Mouse (Mus musculus) liver, embryonic 16.5 days (tissue): ENCODE data around the gene Tst. TPM values are rescaled to one million over a fixed set of nuclear protein-coding genes. Genes with fewer than 3 reads are reported as not detected.
A peak's percentile ranks its signal among the peaks of the same experiment; 100 is the strongest.

Source experiments
- ATAC-seq: fragments of 200-750 bp; cut with Nextera tagmentation; 2 replicates; pipeline ENCODE4 v1.8.0; 2017; ENCODE audit warnings: low read depth, mild to moderate bottlenecking, moderate number of reproducible peaks, moderate library complexity
- H3K27ac ChIP-seq: fragments of 300-500 bp; sonication (generic); 2 replicates; pipeline ENCODE4 v1.5.1; 2014; ENCODE audit warnings: mild to moderate bottlenecking, low read length
- H3K27me3 ChIP-seq: fragments of 300-500 bp; sonication (generic); 2 replicates; pipeline ENCODE4 v1.6.1; 2014; ENCODE audit warnings: low read depth, low read length, mixed read lengths; ENCODE audit not compliant: control insufficient read depth, insufficient read depth
- H3K36me3 ChIP-seq: fragments of 300-500 bp; sonication (generic); 2 replicates; pipeline ENCODE4 v1.6.1; 2014; ENCODE audit warnings: mild to moderate bottlenecking; ENCODE audit not compliant: control insufficient read depth, insufficient read depth
- H3K4me1 ChIP-seq: fragments of 300-500 bp; sonication (generic); 2 replicates; pipeline ENCODE4 v1.6.1; 2014; ENCODE audit warnings: low read depth, low read length, mixed read lengths; ENCODE audit not compliant: control insufficient read depth
- H3K4me2 ChIP-seq: fragments of 300-500 bp; sonication (generic); 2 replicates; pipeline ENCODE4 v1.6.1; 2014; ENCODE audit warnings: low read depth, low read length, mixed read lengths
- H3K4me3 ChIP-seq: fragments of 300-500 bp; sonication (generic); 2 replicates; pipeline ENCODE4 v1.5.1; 2014; ENCODE audit warnings: low read depth, mild to moderate bottlenecking, low read length
- H3K9ac ChIP-seq: fragments of 300-500 bp; sonication (generic); 2 replicates; pipeline ENCODE4 v1.6.1; 2014; ENCODE audit warnings: low read depth, low read length
- H3K9me3 ChIP-seq: fragments of 300-500 bp; sonication (generic); replicated peaks from 2 replicates; pipeline ENCODE4 v1.6.1; 2016; ENCODE audit warnings: low read length; ENCODE audit not compliant: control insufficient read depth
- WGBS: fragments of 180-500 bp; shearing (Covaris S2); extraction: QIAGEN DNeasy Blood & Tissue Kit; methylation state at CpG from one replicate; pipeline ENCODE4 v1.1.7; 2014; ENCODE audit not compliant: insufficient replicate concordance; 5-methylcytosine and 5-hydroxymethylcytosine counted together
- polyA plus RNA-seq: library from polyadenylated mRNA; unstranded; fragments of >200 nt; fragmentation: Nextera tagmentation; extraction: Ambion mirVana; gene quantifications from 2 replicates; pipeline ENCODE4 v1.2.1, GENCODE M21; 2015

Gene Tst
- 240 and 265 TPM in 2 replicates for polyA plus RNA-seq

DNA sequence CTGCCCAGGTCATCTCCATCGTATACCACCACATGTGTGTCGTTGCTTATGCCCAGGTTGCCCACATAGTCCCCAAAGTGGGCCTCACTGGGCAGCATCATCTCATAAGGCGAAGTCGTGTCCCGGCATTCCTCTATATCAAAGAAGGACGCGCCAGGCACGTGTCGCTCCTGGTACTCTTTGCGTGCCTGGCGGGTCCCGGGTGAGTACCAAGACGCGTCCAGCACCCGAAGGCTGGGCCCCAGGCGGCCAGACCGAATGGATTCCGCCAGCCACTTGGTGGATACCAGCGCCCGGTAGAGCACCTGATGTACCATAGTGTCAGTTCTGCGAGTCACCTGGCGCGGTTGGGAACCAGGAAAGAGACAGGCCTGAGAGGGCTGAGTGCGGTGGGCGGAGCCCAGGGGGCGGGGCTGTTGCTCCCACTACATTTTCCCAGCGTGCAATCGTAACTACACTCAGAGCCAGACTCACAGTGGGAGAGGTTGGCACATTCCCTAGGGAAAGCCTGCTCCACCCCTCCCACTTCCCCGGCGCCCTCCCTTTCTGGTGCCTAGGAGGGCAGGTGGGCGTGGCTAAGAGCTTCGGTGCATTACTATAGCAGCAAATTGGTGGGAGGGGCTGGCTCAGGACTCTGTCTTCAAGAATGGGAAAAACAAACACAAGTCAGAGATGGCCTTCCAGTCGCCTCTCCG is at the start of gene Tst:
Tst (minus strand) TSS at position 391 of the 695 bp plus-strand sequence.
- Histone ChIP-seq H3K27ac (peak within 1 kb of the TSS; percentile 96), H3K27me3 (no peaks in the 10 kb centered on the region), H3K4me2 (peak within 1 kb of the TSS; percentile 77), H3K4me1 (peaks cover 78% of the 10 kb centered on the region), H3K36me3 (no peaks in the 10 kb centered on the region), H3K9me3 (no peaks in the 10 kb centered on the region), H3K4me3 (peak within 1 kb of the TSS; percentile 69), H3K9ac (peak within 1 kb of the TSS; percentile 88)
- WGBS = 2% methylated on average over 34 of the region's 34 CpGs
- ATAC-seq = peak; percentile 67

DNA sequence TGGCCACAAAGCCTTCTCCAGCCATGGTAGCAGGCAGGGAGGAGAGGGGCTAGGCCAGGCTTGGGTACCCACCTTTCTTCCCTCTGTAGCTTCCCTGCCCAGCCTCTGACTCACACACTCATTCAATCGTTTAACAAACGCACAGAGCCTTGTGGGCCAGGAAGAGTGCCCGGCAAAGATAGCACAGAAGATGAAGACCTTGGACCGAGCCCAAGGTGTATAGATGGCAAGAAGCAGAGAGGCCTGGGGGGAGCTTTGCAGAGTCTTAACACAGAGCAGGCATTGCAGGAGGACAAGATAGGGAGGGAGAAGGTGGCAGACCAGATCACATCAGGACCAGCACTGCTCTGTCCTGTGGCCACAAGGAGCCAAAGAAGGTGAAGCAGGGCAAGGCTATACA is 49.5 kb upstream of the Tst start:
- H3K27me3 ChIP-seq = no peaks in the 10 kb centered on the region
- 39% methylated on average over 4 of the region's 4 CpGs for WGBS
- peaks cover 7% of the 10 kb centered on the region for H3K4me1 ChIP-seq
- no peak overlapping the region for H3K27ac ChIP-seq
- no peaks in the 10 kb centered on the region for H3K9me3 ChIP-seq
- no peaks in the 10 kb centered on the region for H3K36me3 ChIP-seq
- H3K4me3 ChIP-seq = no peak overlapping the region
- ATAC-seq = no peak
- no peak overlapping the region for H3K9ac ChIP-seq
- no peak overlapping the region for H3K4me2 ChIP-seq

GRCm38 (mm10) chr15:78452929-78453328 is 47.2 kb upstream of the Tst start:
- Histone ChIP-seq H3K27ac (no peak overlapping the region), H3K4me2 (no peak overlapping the region), H3K9ac (no peak overlapping the region), H3K9me3 (no peaks in the 10 kb centered on the region), H3K4me3 (no peak overlapping the region), H3K36me3 (no peaks in the 10 kb centered on the region), H3K4me1 (peaks cover 27% of the 10 kb centered on the region), H3K27me3 (no peaks in the 10 kb centered on the region)
- WGBS = 64% methylated on average over 3 of the region's 3 CpGs
- ATAC-seq = no peak

DNA sequence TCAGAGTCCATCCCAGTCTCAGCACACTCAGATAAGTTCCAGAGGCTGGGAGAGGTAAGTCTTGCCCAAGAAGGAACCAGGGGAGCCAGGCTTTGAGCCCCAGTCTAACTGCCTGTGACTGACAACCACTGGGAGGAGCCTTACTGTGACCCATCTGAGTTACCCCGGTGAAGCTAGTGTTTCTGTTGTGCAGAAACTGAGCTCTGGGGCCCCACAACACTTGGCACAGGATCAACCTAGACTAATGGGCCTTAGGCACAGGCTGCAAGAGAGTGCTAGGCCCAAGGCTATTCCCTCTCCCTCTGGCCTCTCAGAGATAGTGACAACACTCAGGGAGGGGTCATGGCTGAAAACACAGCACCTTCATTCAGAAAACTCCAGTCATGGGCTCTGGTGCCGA is 45.5 kb upstream of the Tst start:
- Histone ChIP-seq H3K4me2 (no peak overlapping the region), H3K27me3 (no peaks in the 10 kb centered on the region), H3K9me3 (no peaks in the 10 kb centered on the region), H3K36me3 (no peaks in the 10 kb centered on the region), H3K4me3 (no peak overlapping the region), H3K27ac (no peak overlapping the region), H3K4me1 (peaks cover 28% of the 10 kb centered on the region), H3K9ac (no peak overlapping the region)
- WGBS = 54% methylated on average over 2 of the region's 2 CpGs
- ATAC-seq = no peak

DNA sequence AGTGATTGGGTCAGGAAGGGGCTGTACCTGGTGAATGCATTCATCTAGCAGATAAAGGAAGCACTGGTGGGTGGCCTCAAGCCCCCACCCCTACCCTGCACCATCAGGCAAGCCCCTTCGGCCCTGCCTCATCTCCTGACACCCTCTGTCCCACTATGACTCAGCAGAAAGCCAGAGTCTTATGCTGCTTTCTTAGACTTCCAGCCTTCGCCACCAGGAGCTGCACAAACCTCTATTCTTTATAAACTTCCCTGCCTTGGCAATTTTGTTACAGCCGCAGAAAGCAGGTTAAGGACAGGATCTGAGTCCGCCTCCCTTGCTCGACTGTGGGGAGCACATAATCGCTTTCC is 44.7 kb upstream of the Tst start:
- Histone ChIP-seq H3K4me2 (no peak overlapping the region), H3K4me3 (no peak overlapping the region), H3K9me3 (no peaks in the 10 kb centered on the region), H3K4me1 (peaks cover 27% of the 10 kb centered on the region), H3K36me3 (no peaks in the 10 kb centered on the region), H3K27ac (no peak overlapping the region), H3K27me3 (no peaks in the 10 kb centered on the region), H3K9ac (no peak overlapping the region)
- ATAC-seq = no peak
- 55% methylated on average over 6 of the region's 6 CpGs for WGBS

DNA sequence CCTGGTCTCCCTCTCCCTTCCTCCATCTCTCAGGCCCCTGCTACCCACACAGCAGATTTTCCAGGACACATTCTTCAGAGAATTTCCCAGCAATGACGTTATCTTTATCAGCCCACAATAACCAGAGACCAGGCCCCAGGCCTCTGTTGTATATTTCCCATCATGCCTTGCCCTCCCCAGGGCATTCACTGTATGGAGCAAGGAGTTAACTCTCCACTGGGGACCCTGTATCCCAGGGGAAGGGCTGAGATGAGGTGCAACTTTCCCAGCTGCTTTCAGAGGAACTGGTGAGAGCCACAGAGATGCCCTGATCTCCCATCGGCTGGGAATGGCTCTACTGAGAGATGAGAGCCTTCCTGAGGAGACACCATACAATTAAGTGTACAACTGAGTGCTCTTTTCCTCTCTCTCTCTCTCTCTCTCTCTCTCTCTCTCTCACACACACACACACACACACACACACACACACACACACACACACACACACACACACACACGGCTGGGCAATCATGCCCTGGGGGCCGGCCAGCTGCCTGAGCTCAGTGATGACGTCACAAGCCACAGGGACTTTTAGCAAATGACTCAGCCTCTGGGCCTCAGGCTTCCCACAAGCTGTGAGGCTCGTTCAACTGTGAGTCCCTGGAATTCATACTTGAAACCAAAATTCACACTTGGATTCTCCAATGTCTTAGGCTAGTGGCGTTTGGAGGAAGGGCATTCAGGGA is 44.1 kb upstream of the Tst start:
- H3K4me2 ChIP-seq = no peak overlapping the region

DNA sequence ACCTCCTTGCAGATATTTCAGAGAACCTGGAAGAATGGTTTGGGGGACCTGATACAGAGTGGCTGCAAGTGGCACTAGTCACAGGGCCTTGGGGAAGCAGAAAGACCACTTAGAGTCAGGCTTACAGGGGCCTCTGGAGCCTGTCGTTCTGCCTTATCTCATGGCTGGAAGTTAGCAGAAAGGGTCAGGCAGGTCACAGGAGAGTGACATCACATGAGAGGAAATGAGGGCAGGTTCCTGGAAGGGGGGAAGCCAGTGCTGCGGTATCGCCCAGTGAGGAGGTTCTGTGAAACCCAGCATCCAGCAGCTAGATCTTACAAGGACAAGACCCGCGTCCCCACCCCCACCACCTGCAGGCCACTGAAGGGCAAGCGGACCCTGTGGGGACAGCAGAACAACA is 43.4 kb upstream of the Tst start:
- Histone ChIP-seq H3K27me3 (no peaks in the 10 kb centered on the region), H3K9me3 (no peaks in the 10 kb centered on the region), H3K36me3 (no peaks in the 10 kb centered on the region), H3K4me1 (peaks cover 27% of the 10 kb centered on the region), H3K27ac (peak overlapping the region; percentile 19; the same call in 1 of the 2 replicates), H3K4me3 (no peak overlapping the region), H3K9ac (no peak overlapping the region; the same call in 1 of the 2 replicates), H3K4me2 (no peak overlapping the region)
- ATAC-seq = no peak
- 33% methylated on average over 6 of the region's 6 CpGs for WGBS

More for the DNA sequence above, 44.1 kb upstream of the Tst start:
- H3K36me3 ChIP-seq = no peaks in the 10 kb centered on the region
- peaks cover 27% of the 10 kb centered on the region for H3K4me1 ChIP-seq
- H3K27me3 ChIP-seq = no peaks in the 10 kb centered on the region
- H3K4me3 ChIP-seq = no peak overlapping the region
- H3K9ac ChIP-seq = no peak overlapping the region
- peak overlapping the region; percentile 22; the same call in 1 of the 2 replicates for H3K27ac ChIP-seq
- ATAC-seq = peak; percentile 32; the same call in 1 of the 2 replicates
- 14% methylated on average over 7 of the region's 7 CpGs for WGBS
- no peaks in the 10 kb centered on the region for H3K9me3 ChIP-seq

GRCm38 (mm10) chr15:78447746-78448535 is 42.2 kb upstream of the Tst start:
- H3K27ac ChIP-seq = peak overlapping the region; percentile 70; the same call in 1 of the 2 replicates
- no peaks in the 10 kb centered on the region for H3K36me3 ChIP-seq
- WGBS = 1% methylated on average over 22 of the region's 22 CpGs
- peaks cover 27% of the 10 kb centered on the region for H3K4me1 ChIP-seq
- ATAC-seq = peak; percentile 31; the same call in 1 of the 2 replicates
- no peaks in the 10 kb centered on the region for H3K27me3 ChIP-seq
- H3K4me2 ChIP-seq = peak overlapping the region; percentile 80
- peak overlapping the region; percentile 39 for H3K9ac ChIP-seq
- H3K4me3 ChIP-seq = peak overlapping the region; percentile 49
- H3K9me3 ChIP-seq = no peaks in the 10 kb centered on the region
